Mouse (Mus musculus) G1E (cell line): ENCODE results near the gene Angpt4.

ENCODE experiments used
- CTCF ChIP-seq: IDR thresholded peaks from 2 replicates; pipeline ENCODE4 v1.5.1; 2012; ENCODE audit warnings: low read depth, low read length, inconsistent platforms, mixed read lengths
- GATA1 ChIP-seq: IDR thresholded peaks from 2 replicates; pipeline ENCODE4 v1.6.1; 2012; ENCODE audit warnings: borderline replicate concordance, low read length, inconsistent platforms, mixed read lengths
- TAL1 ChIP-seq: conservative IDR thresholded peaks from 2 replicates; pipeline ENCODE4 v1.6.1; 2012; ENCODE audit warnings: low read depth, low read length, inconsistent platforms, mixed read lengths

DNA sequence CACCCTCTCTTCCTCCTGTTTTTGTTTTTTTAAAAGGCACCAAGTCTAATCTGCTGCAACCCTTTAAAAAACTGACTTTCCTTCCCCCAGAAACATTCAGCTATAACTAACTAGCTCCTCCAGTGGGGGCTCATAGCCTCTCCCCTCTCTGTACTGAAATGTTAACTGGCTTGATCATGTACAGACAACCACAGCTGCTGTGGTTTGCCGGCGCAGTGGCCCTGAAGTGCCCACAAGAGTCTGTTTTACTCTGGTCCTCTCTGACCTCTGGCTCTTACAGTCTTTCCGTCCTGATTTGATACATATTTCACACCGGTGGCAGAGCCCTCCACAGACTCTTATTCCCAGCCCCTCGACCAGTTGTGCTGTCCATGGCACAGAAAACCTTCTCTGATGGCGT is 70.3 kb downstream of the Angpt4 start:
- TF ChIP-seq CTCF (no peak), GATA1 (no peak), TAL1 (no peak)
